Mouse (Mus musculus) liver, postnatal 0 days (tissue): ENCODE results near the gene Vmn2r80.

Experiments used
- CTCF ChIP-seq: sonication (generic); IDR thresholded peaks from 2 replicates; pipeline ENCODE4 v1.5.1; 2016; ENCODE audit warnings: antibody characterized with exemption, low read depth
- EP300 ChIP-seq: IDR thresholded peaks from 2 replicates; pipeline ENCODE4 v1.6.1; 2016; ENCODE audit warnings: antibody characterized with exemption, low read depth, mild to moderate bottlenecking

GRCm38 (mm10) chr10:79151602-79152001 lies 3.0 kb downstream of the Vmn2r80 start:
- TF ChIP-seq CTCF (no peak), EP300 (no peak)
